Mouse (Mus musculus) neural tube, embryonic 11.5 days (tissue): ENCODE measurements around the gene Pfkl. TPM values are rescaled to one million over a fixed set of nuclear protein-coding genes. Genes with fewer than 3 reads are reported as not detected.
"Not testable (repeated sequence)": the region's sequence is repeated elsewhere in the genome, so short reads cannot be mapped to it uniquely, and the experiment has no call there.

Source experiments
- ATAC-seq: fragments of 200-750 bp; cut with Nextera tagmentation; 2 replicates; pipeline ENCODE4 v1.8.0; 2017; ENCODE audit warnings: moderate number of reproducible peaks, mild to moderate bottlenecking, moderate TSS enrichment, moderate library complexity; ENCODE audit not compliant: insufficient read depth, low FRiP score, low TSS enrichment
- DNase-seq: peaks from one replicate; pipeline ENCODE4 v3.0.0-alpha.2; 2015; ENCODE audit warnings: low spot score
- H3K27ac ChIP-seq: fragments of 300-500 bp; sonication (generic); 2 replicates; pipeline ENCODE4 v1.5.1; 2014; ENCODE audit warnings: low read depth, mild to moderate bottlenecking, low read length
- H3K27me3 ChIP-seq: fragments of 300-500 bp; sonication (generic); 2 replicates; pipeline ENCODE4 v1.6.1; 2014; ENCODE audit warnings: mild to moderate bottlenecking, low read length, mixed read lengths; ENCODE audit not compliant: control insufficient read depth, insufficient read depth
- H3K36me3 ChIP-seq: fragments of 300-500 bp; sonication (generic); 2 replicates; pipeline ENCODE4 v1.6.1; 2014; ENCODE audit warnings: mild to moderate bottlenecking, low read length, moderate library complexity, mixed read lengths; ENCODE audit not compliant: control insufficient read depth, insufficient read depth
- H3K4me1 ChIP-seq: fragments of 300-500 bp; sonication (generic); 2 replicates; pipeline ENCODE4 v1.6.1; 2014; ENCODE audit warnings: low read length, mixed read lengths; ENCODE audit not compliant: control insufficient read depth, insufficient read depth
- H3K4me2 ChIP-seq: fragments of 300-500 bp; sonication (generic); 2 replicates; pipeline ENCODE4 v1.6.1; 2014; ENCODE audit warnings: low read depth, mild to moderate bottlenecking, moderate library complexity
- H3K4me3 ChIP-seq: fragments of 300-500 bp; sonication (generic); 2 replicates; pipeline ENCODE4 v1.5.1; 2014; ENCODE audit warnings: low read depth, low read length
- H3K9ac ChIP-seq: fragments of 300-500 bp; sonication (generic); 2 replicates; pipeline ENCODE4 v1.6.1; 2014; ENCODE audit warnings: mild to moderate bottlenecking, low read length
- H3K9me3 ChIP-seq: fragments of 300-500 bp; sonication (generic); 2 replicates; pipeline ENCODE4 v1.6.1; 2016; ENCODE audit warnings: low read length; ENCODE audit not compliant: control insufficient read depth
- WGBS: fragments of 180-500 bp; shearing (Covaris S2); extraction: QIAGEN DNeasy Blood & Tissue Kit; methylation state at CpG from one replicate; pipeline ENCODE4 v1.1.7; 2014; 5-methylcytosine and 5-hydroxymethylcytosine counted together
- polyA plus RNA-seq: library from polyadenylated mRNA; unstranded; fragments of >200 nt; fragmentation: Nextera tagmentation; extraction: Ambion mirVana; gene quantifications from 2 replicates; pipeline ENCODE4 v1.2.1, GENCODE M21; 2014

Pfkl gene
- polyA plus RNA-seq, 1 experiment from 2014 or later, result 127 TPM

DNA sequence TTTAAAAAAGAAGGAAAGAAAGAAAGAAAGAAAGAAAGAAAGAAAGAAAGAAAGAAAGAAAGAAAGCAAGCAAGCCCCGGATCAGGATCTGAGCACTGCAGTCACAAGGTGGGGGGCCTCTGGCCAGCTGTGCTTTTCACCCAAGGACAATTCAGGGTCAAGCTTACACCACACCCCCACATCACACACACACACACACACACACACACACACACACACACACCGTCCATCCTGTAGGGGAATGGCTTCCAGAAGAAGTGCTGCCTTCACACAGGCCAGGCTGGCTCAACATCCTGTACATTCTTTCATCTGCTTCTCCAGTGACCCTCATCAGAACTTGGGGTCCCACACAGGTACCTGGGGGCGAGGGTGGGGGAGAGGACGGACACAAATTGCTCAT is 9.4 kb upstream of the Pfkl start:
- no peak; the same call in 1 of the 2 replicates for ATAC-seq
- no peaks in the 10 kb centered on the region for H3K4me1 ChIP-seq
- H3K36me3 ChIP-seq, result no peaks in the 10 kb centered on the region
- H3K27me3 ChIP-seq, result no peaks in the 10 kb centered on the region
- H3K27ac ChIP-seq, result no peak overlapping the region
- no peak overlapping the region for H3K4me2 ChIP-seq
- WGBS, result 81% methylated on average over 4 of the region's 4 CpGs
- H3K9ac ChIP-seq, result no peak overlapping the region
- no peak for DNase-seq
- no peak overlapping the region for H3K4me3 ChIP-seq
- H3K9me3 ChIP-seq, result no peaks in the 10 kb centered on the region

- Histone ChIP-seq H3K27ac (no peak overlapping the region), H3K9me3 (no peaks in the 10 kb centered on the region), H3K9ac (no peak overlapping the region), H3K4me1 (no peaks in the 10 kb centered on the region), H3K27me3 (no peaks in the 10 kb centered on the region), H3K4me2 (peak overlapping the region; percentile 39), H3K36me3 (no peaks in the 10 kb centered on the region), H3K4me3 (peak overlapping the region; percentile 12; the same call in 1 of the 2 replicates)
- peak; percentile 87 for DNase-seq
- ATAC-seq, result no peak
- 13% methylated on average over 19 of the region's 19 CpGs for WGBS
Observed at GRCm38 (mm10) chr10:78018797-78019203, 8.9 kb upstream of the Pfkl start.

GRCm38 (mm10) chr10:78016366-78016765 is 6.5 kb upstream of the Pfkl start:
- H3K9me3 ChIP-seq, result no peaks in the 10 kb centered on the region
- H3K4me3 ChIP-seq, result no peak overlapping the region
- no peak overlapping the region for H3K9ac ChIP-seq
- 65% methylated on average over 5 of the region's 5 CpGs for WGBS
- ATAC-seq, result no peak
- no peak for DNase-seq
- H3K27me3 ChIP-seq, result no peaks in the 10 kb centered on the region
- no peak overlapping the region for H3K4me2 ChIP-seq
- H3K36me3 ChIP-seq, result no peaks in the 10 kb centered on the region
- no peaks in the 10 kb centered on the region for H3K4me1 ChIP-seq
- no peak overlapping the region for H3K27ac ChIP-seq

DNA sequence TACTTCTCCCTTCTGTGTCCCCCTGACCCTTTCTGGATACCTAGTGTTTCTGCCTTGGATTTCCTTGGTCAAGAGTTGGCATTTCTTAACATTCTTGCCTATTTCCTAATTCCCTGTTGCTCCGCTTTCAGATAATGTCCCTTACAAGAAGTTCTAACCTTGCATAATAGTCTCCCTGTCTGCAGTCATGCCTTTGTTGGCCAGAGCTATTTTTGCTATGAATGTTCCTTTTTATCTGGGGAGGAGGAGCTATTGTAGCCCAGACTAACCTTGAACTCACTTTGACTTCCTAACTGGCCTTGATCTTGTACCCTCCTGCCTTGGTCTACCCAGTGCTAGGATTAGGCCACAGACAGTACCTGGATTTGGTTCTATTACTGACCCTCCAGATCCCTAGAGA is 5.6 kb upstream of the Pfkl start:
- no peak for ATAC-seq
- no peak for DNase-seq
- no peak overlapping the region for H3K27ac ChIP-seq
- 82% methylated on average over 1 of the region's 1 CpGs for WGBS
- no peak overlapping the region for H3K4me2 ChIP-seq
- no peaks in the 10 kb centered on the region for H3K27me3 ChIP-seq
- no peak overlapping the region for H3K4me3 ChIP-seq
- no peak overlapping the region for H3K9ac ChIP-seq
- no peaks in the 10 kb centered on the region for H3K36me3 ChIP-seq
- H3K9me3 ChIP-seq, result no peaks in the 10 kb centered on the region
- no peaks in the 10 kb centered on the region for H3K4me1 ChIP-seq

DNA sequence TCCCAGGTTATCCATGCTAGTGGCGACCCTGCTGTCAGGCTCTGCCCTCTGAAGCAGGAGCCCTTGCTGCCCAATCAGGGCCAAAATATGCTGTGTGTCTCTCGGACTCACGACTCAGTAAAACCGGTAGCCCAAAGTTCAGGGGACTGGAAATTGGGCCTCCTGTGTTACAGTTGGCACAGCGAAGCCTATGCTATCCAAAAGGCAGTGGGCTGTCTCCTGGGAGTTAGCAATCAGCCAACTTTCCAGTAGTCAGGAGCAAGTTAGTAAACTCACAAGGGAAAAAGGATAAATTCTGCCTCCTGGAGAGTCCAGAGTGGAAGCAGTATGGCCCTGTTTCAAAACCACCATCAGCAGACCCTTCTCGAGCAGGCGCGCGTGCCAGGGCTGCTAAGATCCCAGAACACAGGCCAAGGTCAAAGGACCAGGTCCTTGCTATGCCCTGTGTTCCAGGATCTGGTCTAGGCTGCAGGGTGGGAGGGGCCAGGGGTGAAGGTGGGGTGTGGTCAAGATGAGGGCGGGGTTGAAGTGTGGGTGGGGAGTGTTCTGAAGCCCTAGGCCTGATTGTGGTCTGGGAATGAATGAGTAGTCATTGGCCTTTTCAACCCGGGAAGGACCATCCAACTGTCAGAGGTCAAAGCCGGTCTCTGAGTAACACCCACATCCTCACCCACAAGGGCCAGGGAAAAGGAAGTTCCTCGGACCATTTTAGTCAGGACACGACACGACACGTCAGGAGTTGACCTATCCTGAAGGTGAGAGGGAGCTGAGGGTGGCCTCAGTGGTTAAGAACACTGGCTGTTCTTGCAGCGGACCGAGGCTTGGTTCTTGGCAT is 3.0 kb upstream of the Pfkl start:
- 93% methylated on average over 18 of the region's 18 CpGs for WGBS
- no peaks in the 10 kb centered on the region for H3K9me3 ChIP-seq
- no peak for DNase-seq
- no peak overlapping the region for H3K9ac ChIP-seq
- no peaks in the 10 kb centered on the region for H3K36me3 ChIP-seq
- no peak overlapping the region for H3K27ac ChIP-seq
- no peak overlapping the region for H3K4me3 ChIP-seq
- H3K4me1 ChIP-seq, result peaks cover 11% of the 10 kb centered on the region
- H3K27me3 ChIP-seq, result no peaks in the 10 kb centered on the region
- no peak overlapping the region for H3K4me2 ChIP-seq
- no peak for ATAC-seq

DNA sequence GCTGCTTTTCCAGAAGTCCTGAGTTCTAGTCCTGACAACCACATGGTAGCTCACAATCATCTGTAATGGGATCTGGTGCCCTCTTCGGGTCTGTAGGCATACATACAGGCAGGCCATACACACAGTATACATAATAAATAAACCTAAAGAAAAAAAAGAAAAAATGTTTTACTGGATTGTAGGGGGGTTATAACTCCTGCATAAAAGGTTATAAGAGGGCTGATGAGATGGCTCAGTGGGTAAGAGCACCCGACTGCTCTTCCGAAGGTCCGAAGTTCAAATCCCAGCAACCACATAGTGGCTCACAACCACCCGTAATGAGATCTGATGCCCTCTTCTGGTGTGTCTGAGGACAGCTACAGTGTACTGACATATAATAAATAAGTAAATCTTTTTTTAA is 1.2 kb upstream of the Pfkl start:
- WGBS, result 93% methylated on average over 5 of the region's 5 CpGs
- not testable (repeated sequence) for H3K4me3 ChIP-seq, DNase-seq, H3K4me2 ChIP-seq, H3K27ac ChIP-seq, H3K9ac ChIP-seq, H3K9me3 ChIP-seq, ATAC-seq, H3K27me3 ChIP-seq, H3K36me3 ChIP-seq
- H3K4me1 ChIP-seq, result peaks cover 15% of the 10 kb centered on the region

DNA sequence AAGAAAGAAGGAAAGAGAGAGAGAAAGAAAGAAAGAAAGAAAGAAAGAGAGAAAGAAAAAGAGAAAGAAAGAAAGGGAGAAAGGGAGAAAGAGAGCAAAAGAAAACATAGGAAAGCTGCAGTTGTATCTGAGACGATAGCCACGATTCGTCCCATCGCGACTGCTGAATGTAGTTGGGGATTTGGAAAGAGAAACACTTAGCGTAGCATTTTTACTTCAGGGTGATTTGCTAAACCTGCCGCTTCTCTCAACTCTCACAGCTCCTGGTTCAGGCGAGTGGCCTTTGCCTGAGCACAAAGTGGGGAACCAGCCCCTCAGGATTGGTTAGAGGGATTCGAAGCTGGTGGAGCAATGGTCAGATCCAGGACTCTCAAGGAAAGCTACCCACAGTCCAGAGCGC is 452 bp upstream of the Pfkl start:
- Histone ChIP-seq H3K9me3 (no peaks in the 10 kb centered on the region), H3K4me1 (peaks cover 15% of the 10 kb centered on the region), H3K27ac (no peak overlapping the region), H3K36me3 (no peaks in the 10 kb centered on the region), H3K27me3 (no peaks in the 10 kb centered on the region), H3K9ac (no peak overlapping the region), H3K4me2 (peak overlapping the region; percentile 36), H3K4me3 (peak overlapping the region; percentile 18; the same call in 1 of the 2 replicates)
- ATAC-seq (no peak), DNase-seq (no peak)
- 21% methylated on average over 10 of the region's 10 CpGs for WGBS

DNA sequence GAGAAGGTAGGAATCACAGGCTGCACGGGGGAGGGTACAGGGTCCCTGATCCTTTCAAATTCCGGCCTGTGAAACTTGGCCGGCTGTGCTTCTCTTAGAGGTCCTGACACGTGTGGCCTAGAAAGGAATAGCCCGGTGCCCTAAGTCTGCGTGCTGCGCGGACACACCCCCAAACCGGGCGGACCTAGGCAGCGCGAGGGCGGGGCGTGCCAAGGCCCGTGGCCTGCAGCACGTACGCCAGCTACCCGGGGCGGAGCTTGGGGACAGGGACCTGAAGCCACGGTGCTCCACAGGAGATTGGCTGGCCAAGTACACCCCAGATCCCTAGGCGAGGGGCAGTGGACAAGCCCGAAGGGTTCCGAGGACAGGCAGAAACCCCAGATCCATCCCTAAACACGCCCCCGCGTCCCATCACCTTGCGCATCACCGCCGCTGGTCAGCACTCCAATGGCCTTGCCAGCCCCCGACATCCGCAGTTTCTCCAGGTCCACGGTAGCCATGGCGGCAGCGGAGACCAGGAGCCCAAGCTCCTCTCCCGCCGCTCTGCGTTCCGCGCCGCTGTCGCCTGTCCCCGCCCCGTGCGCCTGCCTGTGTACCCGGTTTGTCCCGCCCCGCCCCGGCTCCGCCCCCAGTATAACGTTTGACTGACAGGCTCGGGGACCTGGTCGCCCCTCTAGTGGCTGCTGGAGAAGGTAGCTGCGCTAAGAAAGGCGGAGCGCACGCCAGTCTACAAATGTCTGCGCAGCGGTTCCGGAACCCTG is 519 bp downstream of the Pfkl start:
- Histone ChIP-seq H3K27ac (peak overlapping the region; percentile 92), H3K4me2 (peak overlapping the region; percentile 81), H3K4me1 (peaks cover 15% of the 10 kb centered on the region), H3K27me3 (no peaks in the 10 kb centered on the region), H3K9ac (peak overlapping the region; percentile 84), H3K36me3 (no peaks in the 10 kb centered on the region), H3K4me3 (peak overlapping the region; percentile 64), H3K9me3 (no peaks in the 10 kb centered on the region)
- under 1% methylated on average over 59 of the region's 59 CpGs for WGBS
- DNase-seq (peak; percentile 95), ATAC-seq (peak; percentile 96)
